Mouse (Mus musculus): ENCODE results near the gene Gjd3. TPM values are rescaled to one million over a fixed set of nuclear protein-coding genes. Genes with fewer than 3 reads are reported as not detected.

The Gjd3 gene
- total RNA-seq, 2 experiments from 2014 or later, result not detected

GRCm38 (mm10) chr11:98981289-98981996 is 1.4 kb downstream of the Gjd3 start:
- no peak for DNase-seq (ENCODE audit: low spot score)

GRCm38 (mm10) chr11:98979356-98979755 is 3.5 kb downstream of the Gjd3 start:
- no peak for DNase-seq (ENCODE audit: low spot score)

GRCm38 (mm10) chr11:98978526-98979148 is 4.2 kb downstream of the Gjd3 start:
- no peak for DNase-seq (ENCODE audit: low spot score)

GRCm38 (mm10) chr11:98974871-98975719 is 7.7 kb downstream of the Gjd3 start:
- peak; percentile 77 for DNase-seq (ENCODE audit: low spot score)

- DNase-seq (ENCODE audit: low spot score), result no peak
Measured at GRCm38 (mm10) chr11:98974213-98974612, 8.6 kb downstream of the Gjd3 start.

GRCm38 (mm10) chr11:98973584-98973983 is 9.2 kb downstream of the Gjd3 start:
- no peak for DNase-seq (ENCODE audit: low spot score)

- DNase-seq (ENCODE audit: low spot score), result no peak
Measured at GRCm38 (mm10) chr11:98972801-98973360, 9.9 kb downstream of the Gjd3 start.

- DNase-seq (ENCODE audit: low spot score), result peak; percentile 88
Measured at GRCm38 (mm10) chr11:98972215-98972614, 10.6 kb downstream of the Gjd3 start.

- no peak for DNase-seq (ENCODE audit: low spot score)
Measured at GRCm38 (mm10) chr11:98971316-98972031, 11.3 kb downstream of the Gjd3 start.

- DNase-seq (ENCODE audit: low spot score), result no peak
Measured at GRCm38 (mm10) chr11:98970191-98970925, 12.5 kb downstream of the Gjd3 start.

GRCm38 (mm10) chr11:98969496-98969927 is 13.3 kb downstream of the Gjd3 start:
- DNase-seq (ENCODE audit: low spot score), result no peak

- DNase-seq (ENCODE audit: low spot score), result no peak
Measured at GRCm38 (mm10) chr11:98968716-98969495, 13.9 kb downstream of the Gjd3 start.

- DNase-seq (ENCODE audit: low spot score), result no peak
Measured at GRCm38 (mm10) chr11:98968079-98968478, 14.7 kb downstream of the Gjd3 start.

- DNase-seq (ENCODE audit: low spot score), result peak; percentile 95
Measured at GRCm38 (mm10) chr11:98966499-98967141, 16.2 kb downstream of the Gjd3 start.

- no peak for DNase-seq (ENCODE audit: low spot score)
Measured at GRCm38 (mm10) chr11:98965416-98966077, 17.3 kb downstream of the Gjd3 start.

GRCm38 (mm10) chr11:98964616-98965415 is 18.0 kb downstream of the Gjd3 start:
- peak; percentile 69 for DNase-seq (ENCODE audit: low spot score)

GRCm38 (mm10) chr11:98964201-98964615 is 18.6 kb downstream of the Gjd3 start:
- no peak for DNase-seq (ENCODE audit: low spot score)
